Mouse (Mus musculus): Measurements from ENCODE around the gene Riox1. TPM values are rescaled to one million over a fixed set of nuclear protein-coding genes. Genes with fewer than 3 reads are reported as not detected.

Riox1 gene
- 31.7 TPM for polyA plus RNA-seq (2017; shearing (Covaris generic))

DNA sequence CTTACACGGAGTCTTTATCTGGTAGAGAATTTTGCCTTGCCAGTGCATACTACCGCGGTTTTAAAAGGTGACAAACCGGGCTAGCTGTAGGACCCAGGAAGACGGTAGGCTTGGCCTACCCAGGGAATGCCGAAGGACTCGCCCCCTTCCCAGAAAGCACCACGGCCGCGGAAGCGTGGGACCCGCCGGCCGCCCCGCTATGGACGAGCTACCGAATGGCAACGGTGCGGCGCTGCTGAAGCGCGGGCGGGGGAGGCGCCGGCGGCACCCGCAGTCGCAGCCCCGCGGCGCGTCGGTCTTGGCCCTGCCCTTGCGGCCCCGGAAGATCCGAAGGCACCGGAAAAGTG, at the start of gene Riox1:
Gene Riox1 (plus strand): TSS at position 116 of the 347 bp plus-strand sequence.

DNA sequence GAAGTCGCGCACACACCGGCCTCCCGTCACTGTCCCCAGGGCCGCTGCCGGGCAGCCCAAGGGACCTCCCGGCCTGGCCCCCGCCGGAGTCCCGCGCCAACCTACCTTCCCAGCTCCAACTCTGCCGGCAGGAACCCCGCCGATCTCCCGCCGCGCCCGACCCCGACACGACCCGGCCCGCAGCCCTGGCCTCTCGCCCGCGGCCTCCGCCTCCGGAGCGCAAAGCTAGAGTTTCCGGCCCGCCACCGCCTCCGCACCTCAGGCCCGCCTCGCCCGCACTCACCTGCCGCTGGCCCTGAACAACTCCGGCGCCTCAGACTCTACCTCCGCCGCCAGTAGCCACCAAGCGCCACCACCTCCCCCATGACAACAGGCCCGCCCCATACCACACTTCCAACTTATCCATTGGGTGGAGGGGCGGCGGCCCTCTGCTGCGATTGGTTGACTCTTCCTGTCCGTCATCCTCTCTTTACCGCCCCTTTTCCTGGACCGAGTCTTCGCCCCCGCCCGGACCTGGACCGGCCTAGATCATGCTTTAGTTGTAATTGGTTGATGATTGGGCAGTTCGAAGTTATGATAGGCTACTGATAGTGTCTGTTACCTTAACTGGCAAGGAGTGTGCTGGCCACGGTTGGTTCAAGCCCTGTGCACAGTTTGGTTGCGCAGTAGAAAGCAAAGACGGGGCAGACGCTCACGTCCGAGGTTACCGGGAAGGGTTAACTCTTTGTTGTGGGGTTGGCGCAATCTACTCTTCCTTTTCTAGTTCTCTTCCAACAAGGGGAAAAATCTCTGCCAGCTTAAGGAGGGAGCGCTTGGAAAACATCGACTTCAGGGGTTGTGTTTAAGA, 28.6 kb upstream of the Riox1 start, which contains the start of gene Numb:
Gene Numb (minus strand): TSS at position 400 of the 847 bp plus-strand sequence.

DNA sequence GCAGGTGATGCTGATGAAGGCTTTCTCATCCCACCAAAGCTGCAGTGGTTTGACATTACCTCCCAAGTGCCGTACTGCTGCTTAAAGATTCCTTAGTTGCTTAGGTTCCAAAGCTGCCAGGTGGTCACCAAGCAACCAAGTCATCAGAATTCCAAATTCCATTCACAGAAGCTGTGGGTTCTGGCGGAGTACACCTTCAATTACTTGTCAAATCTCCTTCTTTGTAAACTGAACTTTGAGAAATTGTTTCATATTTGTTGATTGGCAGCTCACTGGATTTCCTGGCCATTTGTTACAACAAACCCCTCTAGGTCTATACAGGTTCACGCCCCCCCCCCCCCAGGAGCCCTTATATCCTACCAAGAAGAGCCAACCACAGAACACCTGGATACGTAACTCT, 34.3 kb downstream of the Riox1 start, which contains the start of gene Heatr4:
Gene Heatr4 (minus strand): TSS at position 101 of the 400 bp plus-strand sequence.

DNA sequence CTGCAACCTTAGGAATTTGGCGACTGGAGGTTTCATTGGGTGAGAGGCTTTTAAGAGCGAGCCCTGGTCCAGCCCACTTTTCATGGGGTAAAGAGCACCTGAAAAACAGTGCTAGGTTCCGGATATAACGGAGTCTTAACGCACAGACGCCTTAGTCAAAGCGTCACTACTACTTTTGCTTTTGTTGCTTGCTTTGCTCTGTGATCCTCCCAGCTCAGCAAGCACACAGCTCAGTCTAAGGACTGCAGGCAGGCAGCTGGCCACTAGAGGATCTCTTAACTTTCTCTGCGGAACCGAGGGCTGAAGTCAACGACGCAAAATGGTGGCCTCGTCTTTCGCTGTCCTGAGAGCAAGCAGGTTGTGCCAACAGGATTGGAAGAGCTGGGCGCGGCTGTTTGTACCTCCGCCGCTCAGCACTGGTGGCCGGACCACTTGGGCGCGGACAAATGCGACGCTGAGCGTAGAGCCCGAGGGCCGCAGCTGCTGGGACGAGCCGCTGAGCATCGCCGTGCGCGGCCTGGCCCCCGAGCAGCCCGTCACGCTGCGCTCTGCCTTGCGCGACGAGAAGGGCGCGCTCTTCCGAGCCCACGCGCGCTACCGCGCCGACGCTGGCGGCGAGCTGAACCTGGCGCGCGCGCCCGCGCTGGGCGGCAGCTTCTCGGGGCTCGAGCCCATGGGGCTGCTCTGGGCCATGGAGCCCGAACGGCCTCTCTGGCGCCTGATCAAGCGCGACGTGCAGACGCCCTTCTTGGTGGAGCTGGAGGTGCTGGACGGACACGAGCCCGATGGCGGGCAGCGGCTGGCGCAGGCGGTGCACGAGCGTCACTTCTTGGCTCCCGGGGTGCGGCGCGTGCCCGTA, 37.4 kb downstream of the Riox1 start, which contains the start of gene Acot2:
Gene Acot2 (plus strand): TSS at position 279 of the 859 bp plus-strand sequence.

Other genes starting within 250 kb of the Riox1 start
- 0.05 TPM for gene Papln, start 187.0 kb upstream of the Riox1 start, polyA plus RNA-seq (2017; shearing (Covaris generic))
- 43.1 TPM for gene Numb, start 28.7 kb upstream of the Riox1 start, polyA plus RNA-seq (2017; shearing (Covaris generic))
- gene Heatr4, start 34.2 kb downstream of the Riox1 start, polyA plus RNA-seq (2017; shearing (Covaris generic)): not detected
- 5.8 TPM for gene Acot2, start 37.3 kb downstream of the Riox1 start, polyA plus RNA-seq (2017; shearing (Covaris generic))
- not detected for gene Acot1, start 58.9 kb downstream of the Riox1 start, polyA plus RNA-seq (2017; shearing (Covaris generic))
- 0.12 TPM for gene Acot4, start 87.8 kb downstream of the Riox1 start, polyA plus RNA-seq (2017; shearing (Covaris generic))
- not detected for gene Gm49366, start 88.3 kb downstream of the Riox1 start, polyA plus RNA-seq (2017; shearing (Covaris generic))
- gene Acot3, start 101.5 kb downstream of the Riox1 start, polyA plus RNA-seq (2017; shearing (Covaris generic)): not detected
- gene Acot5, start 118.7 kb downstream of the Riox1 start, polyA plus RNA-seq (2017; shearing (Covaris generic)): not detected
- 4.3 TPM for gene Acot6, start 150.0 kb downstream of the Riox1 start, polyA plus RNA-seq (2017; shearing (Covaris generic))
- gene Dnal1, start 163.8 kb downstream of the Riox1 start, polyA plus RNA-seq (2017; shearing (Covaris generic)): 0.37 TPM
- 0.14 TPM for gene Pnma1, start 197.9 kb downstream of the Riox1 start, polyA plus RNA-seq (2017; shearing (Covaris generic))